Mouse (Mus musculus) forebrain, postnatal 0 days (tissue): ENCODE measurements around the gene Slc22a14. TPM values are rescaled to one million over a fixed set of nuclear protein-coding genes. Genes with fewer than 3 reads are reported as not detected.

Experiments
- ATAC-seq: fragments of 200-750 bp; cut with Nextera tagmentation; 2 replicates; pipeline ENCODE4 v1.8.0; 2017; ENCODE audit warnings: mild to moderate bottlenecking, moderate library complexity
- DNase-seq: peaks from one replicate; pipeline ENCODE4 v3.0.0-alpha.2; 2015
- H3K27ac ChIP-seq: fragments of 300-500 bp; sonication (generic); 2 replicates; pipeline ENCODE4 v1.5.1; 2014; ENCODE audit warnings: low read depth, mild to moderate bottlenecking, antibody characterized with exemption, low read length, moderate library complexity, mixed read lengths
- H3K27me3 ChIP-seq: fragments of 300-500 bp; sonication (generic); 2 replicates; pipeline ENCODE4 v1.6.1; 2014; ENCODE audit warnings: mild to moderate bottlenecking, low read length, mixed read lengths; ENCODE audit not compliant: insufficient read depth
- H3K36me3 ChIP-seq: fragments of 300-500 bp; sonication (generic); 2 replicates; pipeline ENCODE4 v1.6.1; 2014; ENCODE audit warnings: mild to moderate bottlenecking, moderate library complexity; ENCODE audit not compliant: insufficient read depth
- H3K4me1 ChIP-seq: fragments of 300-500 bp; sonication (generic); 2 replicates; pipeline ENCODE4 v1.6.1; 2014; ENCODE audit warnings: antibody characterized with exemption; ENCODE audit not compliant: insufficient read depth
- H3K4me2 ChIP-seq: fragments of 300-500 bp; sonication (generic); 2 replicates; pipeline ENCODE4 v1.6.1; 2014; ENCODE audit warnings: low read depth, mild to moderate bottlenecking, moderate library complexity
- H3K4me3 ChIP-seq: fragments of 300-500 bp; sonication (generic); 2 replicates; pipeline ENCODE4 v1.5.1; 2014; ENCODE audit warnings: low read depth, low read length, mixed read lengths
- H3K9ac ChIP-seq: fragments of 300-500 bp; sonication (generic); 2 replicates; pipeline ENCODE4 v1.6.1; 2014; ENCODE audit warnings: mild to moderate bottlenecking
- H3K9me3 ChIP-seq: fragments of 300-500 bp; sonication (generic); 2 replicates; pipeline ENCODE4 v1.6.1; 2016; ENCODE audit warnings: low read length
- CTCF ChIP-seq: sonication (generic); IDR thresholded peaks from 2 replicates; pipeline ENCODE4 v1.5.1; 2016; ENCODE audit warnings: antibody characterized with exemption, control low read depth, low read depth
- WGBS: fragments of 180-500 bp; shearing (Covaris S2); extraction: QIAGEN DNeasy Blood & Tissue Kit; methylation state at CpG from one replicate; pipeline ENCODE4 v1.1.7; 2014; 5-methylcytosine and 5-hydroxymethylcytosine counted together
- polyA plus RNA-seq: library from polyadenylated mRNA; unstranded; fragments of >200 nt; fragmentation: Nextera tagmentation; extraction: Ambion mirVana; gene quantifications from 2 replicates; pipeline ENCODE4 v1.2.1, GENCODE M21; 2015
- total RNA-seq: library from RNA; depleted of rRNA; stranded (reverse); fragments of >200 nt; gene quantifications from 2 replicates; pipeline ENCODE4 v1.2.3, GENCODE M21; 2014

Slc22a14 gene
- total and polyA plus RNA-seq, 2 experiments from 2014 or later = not detected

GRCm38 (mm10) chr9:119206666-119207065 lies 158.7 kb downstream of the Slc22a14 start:
- H3K9me3 ChIP-seq = no peaks in the 10 kb centered on the region
- ATAC-seq (no peak), DNase-seq (no peak)
- H3K27me3 ChIP-seq = no peaks in the 10 kb centered on the region
- no peak overlapping the region for H3K4me2 ChIP-seq
- no peaks in the 10 kb centered on the region for H3K36me3 ChIP-seq
- no peaks in the 10 kb centered on the region for H3K4me1 ChIP-seq
- WGBS = 78% methylated on average over 2 of the region's 2 CpGs
- H3K4me3 ChIP-seq = no peak overlapping the region
- no peak overlapping the region for H3K27ac ChIP-seq
- no peak overlapping the region for H3K9ac ChIP-seq
- no peak for TF ChIP-seq CTCF

GRCm38 (mm10) chr9:119205756-119206155 lies 159.6 kb downstream of the Slc22a14 start:
- Histone ChIP-seq H3K4me1 (no peaks in the 10 kb centered on the region), H3K9ac (no peak overlapping the region), H3K4me2 (no peak overlapping the region), H3K9me3 (no peaks in the 10 kb centered on the region), H3K27me3 (no peaks in the 10 kb centered on the region), H3K36me3 (no peaks in the 10 kb centered on the region), H3K4me3 (no peak overlapping the region), H3K27ac (no peak overlapping the region)
- WGBS = 95% methylated on average over 5 of the region's 5 CpGs
- no peak for TF ChIP-seq CTCF
- ATAC-seq = no peak
- no peak for DNase-seq

- ATAC-seq = no peak
- H3K36me3 ChIP-seq = no peaks in the 10 kb centered on the region
- no peaks in the 10 kb centered on the region for H3K4me1 ChIP-seq
- H3K9me3 ChIP-seq = no peaks in the 10 kb centered on the region
- TF ChIP-seq CTCF = no peak
- DNase-seq = no peak
- H3K4me3 ChIP-seq = no peak overlapping the region
- WGBS = 96% methylated on average over 9 of the region's 9 CpGs
- H3K9ac ChIP-seq = no peak overlapping the region
- H3K27me3 ChIP-seq = no peaks in the 10 kb centered on the region
- H3K4me2 ChIP-seq = no peak overlapping the region
- no peak overlapping the region for H3K27ac ChIP-seq
Observed at GRCm38 (mm10) chr9:119203617-119204016, 161.7 kb downstream of the Slc22a14 start.

- Histone ChIP-seq H3K4me2 (no peak overlapping the region), H3K36me3 (no peaks in the 10 kb centered on the region), H3K9me3 (no peaks in the 10 kb centered on the region), H3K9ac (no peak overlapping the region), H3K27me3 (no peaks in the 10 kb centered on the region), H3K4me3 (no peak overlapping the region), H3K4me1 (no peaks in the 10 kb centered on the region), H3K27ac (no peak overlapping the region)
- DNase-seq (no peak), ATAC-seq (no peak)
- 90% methylated on average over 5 of the region's 5 CpGs for WGBS
- TF ChIP-seq CTCF = no peak
Observed at GRCm38 (mm10) chr9:119201653-119202052, 163.7 kb downstream of the Slc22a14 start.

- Histone ChIP-seq H3K4me1 (no peaks in the 10 kb centered on the region), H3K4me2 (no peak overlapping the region), H3K9me3 (no peaks in the 10 kb centered on the region), H3K27me3 (no peaks in the 10 kb centered on the region), H3K27ac (no peak overlapping the region), H3K4me3 (no peak overlapping the region), H3K9ac (no peak overlapping the region), H3K36me3 (no peaks in the 10 kb centered on the region)
- DNase-seq (peak; percentile 17), ATAC-seq (no peak)
- no peak for TF ChIP-seq CTCF
- 67% methylated on average over 10 of the region's 10 CpGs for WGBS
Observed at GRCm38 (mm10) chr9:119199151-119199861, 166.0 kb downstream of the Slc22a14 start.

GRCm38 (mm10) chr9:119192202-119192990 lies 173.0 kb downstream of the Slc22a14 start:
- Histone ChIP-seq H3K27ac (no peak overlapping the region), H3K4me3 (no peak overlapping the region), H3K4me1 (no peaks in the 10 kb centered on the region), H3K27me3 (no peaks in the 10 kb centered on the region), H3K36me3 (no peaks in the 10 kb centered on the region), H3K4me2 (no peak overlapping the region), H3K9ac (no peak overlapping the region), H3K9me3 (no peaks in the 10 kb centered on the region)
- DNase-seq = peak; percentile 18
- ATAC-seq = no peak
- TF ChIP-seq CTCF = peak; percentile 51
- WGBS = 34% methylated on average over 11 of the region's 11 CpGs

- Histone ChIP-seq H3K36me3 (no peaks in the 10 kb centered on the region), H3K4me2 (no peak overlapping the region), H3K27ac (no peak overlapping the region), H3K9ac (no peak overlapping the region), H3K9me3 (no peaks in the 10 kb centered on the region), H3K4me1 (no peaks in the 10 kb centered on the region), H3K4me3 (no peak overlapping the region), H3K27me3 (no peaks in the 10 kb centered on the region)
- peak; percentile 65 for ATAC-seq
- peak; percentile 39 for DNase-seq
- 33% methylated on average over 3 of the region's 3 CpGs for WGBS
- no peak for TF ChIP-seq CTCF
Observed at GRCm38 (mm10) chr9:119181241-119181728, 184.1 kb downstream of the Slc22a14 start.
